Mouse (Mus musculus): ENCODE measurements around the gene Ppp1r13l. TPM values are rescaled to one million over a fixed set of nuclear protein-coding genes. Genes with fewer than 3 reads are reported as not detected.

Gene Ppp1r13l
- polyA plus RNA-seq, 1 experiment from 2014 or later, result 0.47 TPM

DNA sequence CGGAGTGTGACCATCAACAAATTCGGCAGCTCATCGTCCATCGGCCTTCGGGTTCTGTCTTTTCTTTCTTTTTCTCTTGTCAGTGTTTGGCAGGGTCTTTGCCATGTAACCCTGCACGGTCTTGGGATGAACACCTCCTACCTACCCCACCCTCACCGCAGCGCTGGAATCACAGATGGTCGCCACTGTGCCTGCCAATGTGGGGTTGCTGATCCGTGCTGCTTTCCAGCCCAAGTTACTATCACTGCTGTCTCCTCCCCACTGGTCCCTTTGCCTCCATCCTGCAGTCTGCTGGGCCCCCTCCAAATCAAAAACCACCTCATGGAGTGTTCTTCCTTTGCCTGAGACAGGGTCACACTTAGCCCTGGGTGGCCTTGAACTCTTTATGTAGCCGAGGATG, 35.3 kb upstream of the Ppp1r13l start:
- Histone ChIP-seq H3K36me3 (replicated peaks; ENCODE audit: insufficient read depth, low read length) (no peaks in the 10 kb centered on the region), H3K9ac (replicated peaks) (no peak overlapping the region), H3K9me3 (ENCODE audit: low read length) (no peaks in the 10 kb centered on the region), H3K4me1 (ENCODE audit: insufficient read depth) (peaks cover 27% of the 10 kb centered on the region), H3K4me2 (ENCODE audit: low read depth, low read length) (no peak overlapping the region), H3K4me3 (ENCODE audit: low read depth, low read length) (no peak overlapping the region), H3K27ac (ENCODE audit: low read depth) (no peak overlapping the region), H3K27me3 (ENCODE audit: insufficient read depth, low read length) (0 out of 2 replicates have a peak, but pooled peaks cover 10% of the 10 kb centered on the region)
- DNase-seq, result no peak
- no peak for ATAC-seq
- TF ChIP-seq CTCF (IDR thresholded peaks at IDR 0.05; ENCODE audit: low read depth) (no peak), EP300 (IDR thresholded peaks at IDR 0.05; ENCODE audit: low read depth) (no peak)
- 84% methylated on average over 11 of the region's 11 CpGs for WGBS (ENCODE audit: insufficient replicate concordance)

DNA sequence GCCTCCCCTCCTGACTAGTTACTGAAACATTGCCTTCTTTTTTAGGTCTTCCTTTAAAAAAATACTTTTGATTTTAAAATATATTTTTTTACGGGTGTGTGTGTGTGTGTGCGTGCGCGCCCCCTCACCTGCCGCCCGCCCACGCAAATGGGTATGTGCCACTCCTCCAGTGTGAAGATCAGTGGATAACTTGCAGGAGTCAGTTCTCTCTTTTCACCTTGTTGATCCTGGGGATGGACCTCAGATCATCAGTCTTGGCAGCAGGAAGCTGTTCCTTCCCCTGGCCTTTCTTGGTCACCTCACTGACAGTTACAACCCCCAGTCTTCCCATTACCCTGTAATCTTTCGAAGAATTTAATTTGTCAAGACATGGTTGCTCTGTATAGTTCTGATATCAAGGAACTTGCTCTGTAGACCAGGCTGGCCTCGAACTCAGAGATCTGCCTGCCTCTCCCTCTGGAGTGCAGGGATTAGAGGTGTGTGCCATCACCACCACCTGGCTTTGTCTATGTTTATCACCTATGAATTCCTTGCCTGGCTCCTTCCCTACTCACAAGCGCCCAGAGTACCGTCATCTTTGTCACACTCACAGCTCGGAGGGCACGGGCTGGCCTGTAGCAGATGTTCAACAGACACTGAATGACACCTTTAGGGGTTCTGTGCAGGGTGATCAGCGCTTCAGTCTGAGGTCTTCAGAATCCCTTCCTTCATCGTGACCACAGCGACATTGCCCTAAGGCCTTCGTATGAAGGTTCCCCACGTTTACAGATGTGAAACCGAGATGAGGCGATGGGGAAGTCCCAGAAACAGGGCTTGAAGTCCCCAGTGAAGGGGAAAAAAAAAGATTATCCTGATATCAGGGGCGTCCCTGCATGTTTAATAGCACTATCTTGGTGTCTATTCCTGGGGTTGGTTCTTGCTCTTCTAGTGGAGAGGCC, 34.0 kb upstream of the Ppp1r13l start:
- DNase-seq (no peak), ATAC-seq (no peak)
- peak overlapping the region; percentile 69 for H3K4me2 ChIP-seq (ENCODE audit: low read depth, low read length)
- H3K27me3 ChIP-seq (ENCODE audit: insufficient read depth, low read length), result 0 out of 2 replicates have a peak, but pooled peaks cover 10% of the 10 kb centered on the region
- 57% methylated on average over 21 of the region's 21 CpGs for WGBS (ENCODE audit: insufficient replicate concordance)
- no peak for TF ChIP-seq CTCF (IDR thresholded peaks at IDR 0.05; ENCODE audit: low read depth)
- TF ChIP-seq EP300 (IDR thresholded peaks at IDR 0.05; ENCODE audit: low read depth), result no peak
- H3K9ac ChIP-seq (replicated peaks), result no peak overlapping the region
- no peak overlapping the region for H3K4me3 ChIP-seq (ENCODE audit: low read depth, low read length)
- no peak overlapping the region for H3K27ac ChIP-seq (ENCODE audit: low read depth)
- H3K9me3 ChIP-seq (ENCODE audit: low read length), result no peaks in the 10 kb centered on the region
- peaks cover 23% of the 10 kb centered on the region for H3K4me1 ChIP-seq (ENCODE audit: insufficient read depth)
- no peaks in the 10 kb centered on the region for H3K36me3 ChIP-seq (replicated peaks; ENCODE audit: insufficient read depth, low read length)

GRCm38 (mm10) chr7:19326359-19326758, 33.2 kb upstream of the Ppp1r13l start:
- no peaks in the 10 kb centered on the region for H3K36me3 ChIP-seq (replicated peaks; ENCODE audit: insufficient read depth, low read length)
- H3K9ac ChIP-seq (replicated peaks), result no peak overlapping the region
- peak overlapping the region; percentile 33 for H3K4me3 ChIP-seq (ENCODE audit: low read depth, low read length)
- peak; percentile 86 for DNase-seq
- WGBS (ENCODE audit: insufficient replicate concordance), result under 1% methylated on average over 19 of the region's 20 CpGs
- H3K27me3 ChIP-seq (ENCODE audit: insufficient read depth, low read length), result 0 out of 2 replicates have a peak, but pooled peaks cover 10% of the 10 kb centered on the region
- peak overlapping the region; percentile 69 for H3K4me2 ChIP-seq (ENCODE audit: low read depth, low read length)
- H3K9me3 ChIP-seq (ENCODE audit: low read length), result no peaks in the 10 kb centered on the region
- H3K4me1 ChIP-seq (ENCODE audit: insufficient read depth), result peaks cover 23% of the 10 kb centered on the region
- TF ChIP-seq EP300 (IDR thresholded peaks at IDR 0.05; ENCODE audit: low read depth), result no peak
- ATAC-seq, result peak; percentile 40
- peak overlapping the region; percentile 61; the same call in 1 of the 2 replicates for H3K27ac ChIP-seq (ENCODE audit: low read depth)

DNA sequence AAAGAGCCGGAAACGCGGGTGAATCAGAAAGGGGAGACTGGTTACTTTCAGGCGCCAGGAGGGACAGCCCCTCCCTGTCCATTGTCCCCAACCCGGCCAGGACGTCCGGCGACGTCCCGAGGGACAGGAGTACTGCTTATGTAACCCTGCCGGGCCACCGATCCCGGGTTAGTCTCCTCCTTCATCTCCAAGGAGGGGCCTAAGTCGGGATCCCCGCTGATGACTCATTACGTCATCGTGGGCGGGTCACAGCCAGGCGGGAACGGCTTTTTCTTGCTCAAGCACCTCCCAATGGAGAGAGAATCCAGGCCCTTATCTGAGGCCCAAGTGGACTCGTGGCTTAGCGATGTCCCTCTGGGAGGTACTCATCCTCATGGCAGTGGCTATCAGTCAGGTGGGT, 32.4 kb upstream of the Ppp1r13l start:
- peak overlapping the region; percentile 69 for H3K4me2 ChIP-seq (ENCODE audit: low read depth, low read length)
- peak overlapping the region; percentile 61; the same call in 1 of the 2 replicates for H3K27ac ChIP-seq (ENCODE audit: low read depth)
- ATAC-seq, result peak; percentile 74
- TF ChIP-seq EP300 (IDR thresholded peaks at IDR 0.05; ENCODE audit: low read depth), result no peak
- TF ChIP-seq CTCF (IDR thresholded peaks at IDR 0.05; ENCODE audit: low read depth), result no peak
- peak; percentile 86 for DNase-seq
- H3K9ac ChIP-seq (replicated peaks), result no peak overlapping the region; the same call in 1 of the 2 replicates
- H3K27me3 ChIP-seq (ENCODE audit: insufficient read depth, low read length), result 0 out of 2 replicates have a peak, but pooled peaks cover 9% of the 10 kb centered on the region
- H3K9me3 ChIP-seq (ENCODE audit: low read length), result no peaks in the 10 kb centered on the region
- peak overlapping the region; percentile 33; the same call in 1 of the 2 replicates for H3K4me3 ChIP-seq (ENCODE audit: low read depth, low read length)
- H3K36me3 ChIP-seq (replicated peaks; ENCODE audit: insufficient read depth, low read length), result no peaks in the 10 kb centered on the region
- 2% methylated on average over 21 of the region's 22 CpGs for WGBS (ENCODE audit: insufficient replicate concordance)
- peaks cover 21% of the 10 kb centered on the region for H3K4me1 ChIP-seq (ENCODE audit: insufficient read depth)

DNA sequence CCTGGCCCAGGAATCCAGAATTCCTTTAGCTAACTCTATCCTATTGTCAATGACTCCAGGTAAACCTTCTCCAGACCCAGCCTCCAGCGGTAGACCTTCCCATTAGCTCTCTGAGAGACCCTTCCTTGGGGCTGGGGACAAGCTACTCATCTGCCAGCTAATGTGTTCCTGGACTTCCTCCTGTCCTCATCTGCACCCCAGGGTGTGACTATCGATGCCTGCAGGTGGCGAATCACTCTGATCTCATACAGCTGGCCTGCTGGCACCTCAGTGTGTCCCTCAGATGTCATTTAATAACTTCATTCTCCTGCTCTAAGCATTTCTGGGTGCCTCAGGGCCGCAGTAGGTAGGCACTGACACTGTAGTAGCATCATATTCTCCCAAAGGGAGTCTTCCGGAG, 31.8 kb upstream of the Ppp1r13l start:
- no peak overlapping the region for H3K27ac ChIP-seq (ENCODE audit: low read depth)
- no peak overlapping the region for H3K4me2 ChIP-seq (ENCODE audit: low read depth, low read length)
- H3K9me3 ChIP-seq (ENCODE audit: low read length), result no peaks in the 10 kb centered on the region
- 64% methylated on average over 5 of the region's 5 CpGs for WGBS (ENCODE audit: insufficient replicate concordance)
- H3K4me1 ChIP-seq (ENCODE audit: insufficient read depth), result peaks cover 25% of the 10 kb centered on the region
- DNase-seq (no peak), ATAC-seq (no peak)
- no peak overlapping the region for H3K9ac ChIP-seq (replicated peaks)
- no peak overlapping the region for H3K4me3 ChIP-seq (ENCODE audit: low read depth, low read length)
- H3K27me3 ChIP-seq (ENCODE audit: insufficient read depth, low read length), result 0 out of 2 replicates have a peak, but pooled peaks cover 4% of the 10 kb centered on the region
- TF ChIP-seq CTCF (IDR thresholded peaks at IDR 0.05; ENCODE audit: low read depth) (no peak), EP300 (IDR thresholded peaks at IDR 0.05; ENCODE audit: low read depth) (no peak)
- H3K36me3 ChIP-seq (replicated peaks; ENCODE audit: insufficient read depth, low read length), result no peaks in the 10 kb centered on the region

GRCm38 (mm10) chr7:19328425-19328824, 31.1 kb upstream of the Ppp1r13l start:
- Histone ChIP-seq H3K36me3 (replicated peaks; ENCODE audit: insufficient read depth, low read length) (no peaks in the 10 kb centered on the region), H3K9ac (replicated peaks) (no peak overlapping the region), H3K4me2 (ENCODE audit: low read depth, low read length) (no peak overlapping the region), H3K4me3 (ENCODE audit: low read depth, low read length) (no peak overlapping the region), H3K27ac (ENCODE audit: low read depth) (no peak overlapping the region), H3K4me1 (ENCODE audit: insufficient read depth) (peaks cover 25% of the 10 kb centered on the region), H3K27me3 (ENCODE audit: insufficient read depth, low read length) (0 out of 2 replicates have a peak, but pooled peaks cover under 1% of the 10 kb centered on the region), H3K9me3 (ENCODE audit: low read length) (no peaks in the 10 kb centered on the region)
- DNase-seq (no peak), ATAC-seq (no peak)
- TF ChIP-seq EP300 (IDR thresholded peaks at IDR 0.05; ENCODE audit: low read depth) (no peak), CTCF (IDR thresholded peaks at IDR 0.05; ENCODE audit: low read depth) (peak; percentile 49)
